Mouse (Mus musculus) stomach, postnatal 0 days (tissue): ENCODE measurements around the gene Adcyap1r1.

ENCODE experiments used
- CTCF ChIP-seq: IDR thresholded peaks from 2 replicates; pipeline ENCODE4 v1.5.1; 2016; ENCODE audit warnings: antibody characterized with exemption, low read depth, mild to moderate bottlenecking, moderate library complexity
- EP300 ChIP-seq: optimal IDR thresholded peaks from 2 replicates; pipeline ENCODE3; 2016; ENCODE audit warnings: antibody characterized with exemption

DNA sequence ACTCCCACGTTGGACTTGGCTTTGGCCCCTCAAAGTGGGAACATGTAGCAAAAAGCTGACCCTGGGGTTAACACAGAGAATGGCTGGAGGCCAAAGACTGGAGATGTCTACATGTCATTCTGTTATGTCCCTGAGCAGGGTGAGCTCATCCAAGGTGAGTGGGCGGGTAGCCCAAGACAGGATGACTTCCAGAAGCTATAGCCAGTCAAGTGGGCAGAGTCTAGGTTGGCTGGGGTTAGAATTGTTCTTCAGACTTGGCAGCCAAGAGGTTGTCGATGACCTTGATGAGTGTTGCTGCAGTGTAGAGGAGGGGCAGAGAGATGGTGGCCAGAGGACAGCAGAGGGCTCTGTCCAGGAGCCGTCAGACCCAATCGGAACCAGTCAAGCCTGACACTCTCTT is 18.9 kb downstream of the Adcyap1r1 start:
- TF ChIP-seq CTCF (no peak), EP300 (no peak)
